ENCODE assay signal across 23 mouse cellular contexts in genomic region chr4:99934859-99935258, GRCm38 (mm10). TPM values are rescaled to one million over a fixed set of nuclear protein-coding genes. Genes with fewer than 3 reads are reported as not detected.
DNase-seq lines count a peak whose midpoint lies in the region; ATAC-seq and TF ChIP-seq lines count a peak whose summit lies in the region.
"Had no signal": no experiment of that assay in that cellular context is flagged by ENCODE, and none has a peak within 500 bp of the region (broad histone marks: within the 10 kb centered on the region; RNA-seq: fewer than 3 reads in every experiment).

No protein-coding gene starts in this region.

- intact Hi-C loops in heart, adult 2 months (cut with DNase I), result no loop called here
- intact Hi-C loops in heart, postnatal 10 days (cut with DNase I), result no loop called here

- H3K27me3 ChIP-seq in heart, adult 2 months (ENCODE audit: control insufficient read depth, insufficient read depth, low read length), result no peaks in the 10 kb centered on the region
- no peaks in the 10 kb centered on the region for H3K27me3 ChIP-seq in liver, adult 2 months (ENCODE audit: control insufficient read depth, insufficient read depth, low read length)
- H3K27me3 ChIP-seq in liver, embryonic 11.5 days (replicated peaks; ENCODE audit: control insufficient read depth, insufficient read depth, low read length), result no peaks in the 10 kb centered on the region
- H3K27me3 ChIP-seq: embryonic facial prominence, embryonic 13.5 days; forebrain, embryonic 12.5 days; heart, embryonic 13.5 days; hindbrain, embryonic 12.5 days; limb, embryonic 12.5 days; neural tube, embryonic 12.5 days had no signal

- DNase-seq in cerebellum, postnatal 10 days, result peak; percentile 42 to 47
- DNase-seq in heart, adult 2 months, result no peak
- no peak for DNase-seq in heart, postnatal 10 days
- DNase-seq in liver, adult 2 months (ENCODE audit: extremely low read depth, low read depth, low spot score), result peak; percentile 46
- DNase-seq in liver, embryonic 11.5 days (ENCODE audit: low spot score), result no peak
- DNase-seq in lung, postnatal 10 days, result peak; percentile 24
- no peak for DNase-seq in right cerebral cortex, adult 18-20 months
- DNase-seq: adrenal gland, postnatal 36 days; embryo, embryonic 11 days; retina, postnatal 1 day; thymus, postnatal 25 days had no signal

- no peak overlapping the region for H3K4me2 ChIP-seq in liver, embryonic 11.5 days
- H3K4me2 ChIP-seq: embryonic facial prominence, embryonic 13.5 days; forebrain, embryonic 12.5 days; heart, embryonic 13.5 days; hindbrain, embryonic 12.5 days; limb, embryonic 12.5 days; midbrain, embryonic 15.5 days; neural tube, embryonic 12.5 days had no signal

- no peak for ATAC-seq in cerebellum, adult (ENCODE audit: insufficient number of reproducible peaks, low FRiP score, low TSS enrichment)
- ATAC-seq in liver, embryonic 11.5 days (replicated peaks; ENCODE audit: low FRiP score), result no peak
- ATAC-seq: CD4-positive, CD25-positive, alpha-beta regulatory T cell, adult 4 months; intestine, postnatal 0 days; midbrain, embryonic 15.5 days had no signal

- WGBS in heart, adult 2 months, result 78% methylated on average over 7 of the region's 7 CpGs
- 67% methylated on average over 7 of the region's 7 CpGs for WGBS in liver, adult 2 months
- 88% methylated on average over 7 of the region's 7 CpGs for whole genome bisulfite sequencing in liver, embryonic 11.5 days

- no peak for TF ChIP-seq CTCF in heart, adult 2 months (IDR thresholded peaks at IDR 0.05)
- no peak for TF ChIP-seq CTCF in liver, adult 2 months (IDR thresholded peaks at IDR 0.05; ENCODE audit: low read depth, low read length)

- TF ChIP-seq EP300 in heart, adult 2 months (IDR thresholded peaks at IDR 0.05; ENCODE audit: insufficient read depth, low read depth, low read length), result no peak

- H3K27ac ChIP-seq in heart, adult 2 months, result peak overlapping the region; percentile 12
- no peak overlapping the region for H3K27ac ChIP-seq in liver, adult 2 months (replicated peaks; ENCODE audit: insufficient read depth, low read depth, low read length)
- H3K27ac ChIP-seq in liver, embryonic 11.5 days (ENCODE audit: low read depth, low read length), result no peak overlapping the region
- H3K27ac ChIP-seq: embryonic facial prominence, embryonic 13.5 days; forebrain, embryonic 12.5 days; heart, embryonic 13.5 days; hindbrain, embryonic 12.5 days; limb, embryonic 12.5 days; liver, embryonic 14.5 days; midbrain, embryonic 15.5 days; neural tube, embryonic 12.5 days had no signal

- H3K4me3 ChIP-seq in heart, adult 2 months, result no peak overlapping the region
- no peak overlapping the region for H3K4me3 ChIP-seq in liver, adult 2 months (ENCODE audit: insufficient read depth, low read depth, low read length)
- H3K4me3 ChIP-seq in liver, embryonic 11.5 days (ENCODE audit: low read depth, low read length), result no peak overlapping the region
- H3K4me3 ChIP-seq: embryonic facial prominence, embryonic 13.5 days; erythroblast, embryonic 14.5 days; forebrain, embryonic 12.5 days; heart, embryonic 13.5 days; hindbrain, embryonic 12.5 days; limb, embryonic 12.5 days; midbrain, embryonic 15.5 days; neural tube, embryonic 12.5 days had no signal

- no peaks in the 10 kb centered on the region for H3K9me3 ChIP-seq in liver, embryonic 11.5 days (ENCODE audit: control insufficient read depth, low read length)
- H3K9me3 ChIP-seq: embryonic facial prominence, embryonic 13.5 days; forebrain, embryonic 12.5 days; heart, embryonic 13.5 days; hindbrain, embryonic 12.5 days; limb, embryonic 12.5 days; midbrain, embryonic 15.5 days; neural tube, embryonic 12.5 days had no signal

- TF ChIP-seq POLR2A in heart, adult 2 months (IDR thresholded peaks at IDR 0.05; ENCODE audit: insufficient read depth, low read depth, low read length), result no peak
- no peak for TF ChIP-seq POLR2A in liver, adult 2 months (IDR thresholded peaks at IDR 0.05; ENCODE audit: extremely low read depth, insufficient read depth, low read length)

- 0 out of 2 replicates have a peak, but pooled peaks cover 2% of the 10 kb centered on the region for H3K79me2 ChIP-seq in heart, adult 2 months (replicated peaks; ENCODE audit: control insufficient read depth, insufficient read depth, low read length)
- H3K79me2 ChIP-seq in liver, adult 2 months (ENCODE audit: control insufficient read depth, insufficient read depth, low read length), result peaks cover 32% of the 10 kb centered on the region; the same call in 1 of the 2 replicates

- H3K4me1 ChIP-seq in heart, adult 2 months (ENCODE audit: control insufficient read depth, insufficient read depth, low read length), result peaks cover 5% of the 10 kb centered on the region; the same call in 1 of the 2 replicates
- peaks cover 28% of the 10 kb centered on the region for H3K4me1 ChIP-seq in liver, adult 2 months (ENCODE audit: control insufficient read depth, insufficient read depth, low read length)
- H3K4me1 ChIP-seq in liver, embryonic 11.5 days (replicated peaks; ENCODE audit: control insufficient read depth, insufficient read depth, low read length), result peaks cover 15% of the 10 kb centered on the region

- peaks cover 2% of the 10 kb centered on the region; the same call in 1 of the 2 replicates for H3K36me3 ChIP-seq in heart, adult 2 months (ENCODE audit: control insufficient read depth, insufficient read depth, low read length)
- H3K36me3 ChIP-seq in liver, adult 2 months (ENCODE audit: control insufficient read depth, insufficient read depth, low read length), result peaks cover 2% of the 10 kb centered on the region; the same call in 1 of the 2 replicates
- peaks cover 10% of the 10 kb centered on the region; the same call in 1 of the 2 replicates for H3K36me3 ChIP-seq in liver, embryonic 11.5 days (ENCODE audit: control insufficient read depth, insufficient read depth, low read length)
- H3K36me3 ChIP-seq: embryonic facial prominence, embryonic 13.5 days; forebrain, embryonic 12.5 days; hindbrain, embryonic 12.5 days; limb, embryonic 12.5 days; midbrain, embryonic 15.5 days; neural tube, embryonic 12.5 days had no signal

- no peak overlapping the region for H3K9ac ChIP-seq in heart, adult 2 months (ENCODE audit: low read depth, low read length)
- H3K9ac ChIP-seq in liver, adult 2 months (ENCODE audit: low read depth, low read length), result no peak overlapping the region
- H3K9ac ChIP-seq in liver, embryonic 11.5 days (ENCODE audit: low read depth, low read length), result no peak overlapping the region
- H3K9ac ChIP-seq: embryonic facial prominence, embryonic 13.5 days; forebrain, embryonic 12.5 days; heart, embryonic 13.5 days; hindbrain, embryonic 12.5 days; limb, embryonic 12.5 days; liver, embryonic 14.5 days; midbrain, embryonic 15.5 days; neural tube, embryonic 12.5 days had no signal

RNA-seq across cellular contexts. Expression of gene Itgb3bp, which starts 5.2 kb away (rescaled TPM):
- total RNA-seq in heart, adult 2 months (2021), result 1 to 10 TPM; 4.9 to 5.0 TPM
- 0.86 and 1.1 TPM in 2 replicates for polyA plus RNA-seq in heart, adult 2 months (2012; rRNA removed)
- total RNA-seq in heart, postnatal 10 days (2021), result 1 to 10 TPM; 7.6 to 8.8 TPM
- total RNA-seq in liver, adult 2 months (2014; rRNA removed), result 1.4 and 2.6 TPM in 2 replicates
- polyA plus RNA-seq in liver, adult 2 months (2012; rRNA removed), result 0.19 and 0.26 TPM in 2 replicates
- 35.7 and 39.0 TPM in 2 replicates for polyA plus RNA-seq in liver, embryonic 11.5 days (2014; fragmentation: Nextera tagmentation; extraction: Ambion mirVana)

RNA-seq across cellular contexts. Expression of gene Pgm1, which starts 5.6 kb away (rescaled TPM):
- 100 to 1,000 TPM; 203 to 234 TPM for total RNA-seq in heart, adult 2 months (2021)
- 157 and 238 TPM in 2 replicates for polyA plus RNA-seq in heart, adult 2 months (2012; rRNA removed)
- 100 to 1,000 TPM; 222 to 228 TPM for total RNA-seq in heart, postnatal 10 days (2021)
- 219 and 229 TPM in 2 replicates for total RNA-seq in liver, adult 2 months (2014; rRNA removed)
- polyA plus RNA-seq in liver, adult 2 months (2012; rRNA removed), result 158 and 175 TPM in 2 replicates
- 105 and 117 TPM in 2 replicates for polyA plus RNA-seq in liver, embryonic 11.5 days (2014; fragmentation: Nextera tagmentation; extraction: Ambion mirVana)

Comparison
In these comparisons a context has a peak if more than half of its experiments do, and no peak if none do; other contexts are left out.
1. DNase-seq: peak in cerebellum, postnatal 10 days (2 of 2), liver, adult 2 months (single experiment) and lung, postnatal 10 days (single experiment); none in heart, adult 2 months (0 of 2), heart, postnatal 10 days (0 of 2), liver, embryonic 11.5 days (single experiment) and right cerebral cortex, adult 18-20 months (single experiment).